Mouse (Mus musculus) G1E (cell line): ENCODE measurements around the gene Chn2.

ENCODE experiments used
- CTCF ChIP-seq: IDR thresholded peaks from 2 replicates; pipeline ENCODE4 v1.5.1; 2012; ENCODE audit warnings: low read depth, low read length, inconsistent platforms, mixed read lengths
- GATA1 ChIP-seq: IDR thresholded peaks from 2 replicates; pipeline ENCODE4 v1.6.1; 2012; ENCODE audit warnings: borderline replicate concordance, low read length, inconsistent platforms, mixed read lengths
- GATA2 ChIP-seq: IDR thresholded peaks from 2 replicates; pipeline ENCODE4 v1.6.1; 2012; ENCODE audit warnings: low read depth, low read length, inconsistent platforms, borderline replicate concordance

DNA sequence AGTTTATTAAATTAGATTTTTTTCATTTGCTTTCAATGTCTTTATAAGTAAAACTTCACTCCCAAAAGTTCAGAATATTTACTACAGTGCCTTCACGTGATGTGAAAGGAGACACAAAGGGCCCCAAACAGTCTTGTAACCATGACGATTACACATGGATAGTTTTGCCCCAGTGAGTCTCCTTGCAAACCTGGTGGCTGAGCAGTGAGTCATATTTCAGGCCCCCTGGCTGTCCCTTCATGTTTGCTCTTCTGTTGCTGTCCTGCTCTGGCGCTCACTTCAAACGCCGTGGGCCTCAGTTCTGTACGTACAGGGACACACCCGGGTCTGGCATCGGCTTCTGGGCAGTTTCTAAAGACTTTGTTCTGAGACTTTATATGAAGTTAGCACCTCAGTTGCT is 292.8 kb downstream of the Chn2 start:
- TF ChIP-seq CTCF: no peak
- no peak for TF ChIP-seq GATA1
- TF ChIP-seq GATA2: no peak
